Mouse (Mus musculus) urinary bladder, postnatal 4 days (tissue): ENCODE measurements around the gene Mr1.
"Not testable (repeated sequence)": the region's sequence is repeated elsewhere in the genome, so short reads cannot be mapped to it uniquely, and the experiment has no call there.

Experiments
- DNase-seq, 2 experiments: peaks; one replicate each; pipeline ENCODE4 v3.0.0; 2021 to 2022; ENCODE audit warnings: low spot score in 2 of 2

Mr1 gene

DNA sequence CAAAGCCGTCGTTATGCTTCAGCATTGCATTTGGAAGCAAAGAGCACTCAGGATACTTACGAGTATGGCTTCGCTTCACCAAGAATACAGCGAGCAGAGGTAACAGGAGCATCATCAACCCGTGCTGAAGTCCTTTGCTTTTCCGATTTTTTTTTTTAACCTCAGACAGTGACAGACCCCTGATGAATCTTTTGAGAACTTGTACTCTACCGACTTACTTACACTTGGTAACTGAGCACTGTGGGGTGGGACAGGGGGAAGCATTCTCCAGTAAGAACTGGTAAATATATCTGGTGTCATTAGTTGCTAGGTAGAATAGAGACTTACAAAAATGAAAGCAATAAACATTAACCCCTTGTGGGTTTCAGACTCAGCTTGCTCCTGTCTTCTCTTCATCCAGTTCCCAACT lies at the start of gene Mr1:
Gene Mr1 (minus strand): TSS at position 243 of the 409 bp plus-strand sequence.
- DNase-seq = no peak

DNA sequence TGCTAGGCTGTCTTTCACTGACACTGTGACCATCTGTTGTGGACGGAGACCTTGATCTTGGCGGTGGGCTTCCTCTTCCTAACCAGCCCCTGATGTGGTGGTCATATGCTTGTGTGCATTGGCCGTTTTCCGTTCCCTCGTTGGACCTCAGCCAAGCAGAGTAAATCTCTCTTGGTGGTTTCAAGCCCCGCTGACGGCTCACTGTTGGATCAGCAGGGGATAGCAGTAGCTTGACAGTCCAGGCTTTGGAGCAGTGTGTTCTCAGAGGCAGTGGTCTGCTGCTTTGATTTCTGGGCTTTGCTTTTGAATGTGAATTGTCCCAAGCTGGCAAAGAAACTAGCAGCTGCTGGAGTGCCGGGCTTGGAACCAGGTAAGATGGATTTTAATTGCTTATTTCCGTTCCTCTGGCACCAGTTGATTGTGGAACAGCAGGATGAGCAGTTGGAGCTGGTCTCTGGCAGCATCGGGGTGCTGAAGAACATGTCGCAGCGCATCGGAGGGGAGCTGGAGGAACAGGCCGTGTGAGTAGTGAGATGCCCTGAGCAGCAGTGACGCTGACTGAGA lies 46.3 kb upstream of the Mr1 start:
- no peak for DNase-seq

DNA sequence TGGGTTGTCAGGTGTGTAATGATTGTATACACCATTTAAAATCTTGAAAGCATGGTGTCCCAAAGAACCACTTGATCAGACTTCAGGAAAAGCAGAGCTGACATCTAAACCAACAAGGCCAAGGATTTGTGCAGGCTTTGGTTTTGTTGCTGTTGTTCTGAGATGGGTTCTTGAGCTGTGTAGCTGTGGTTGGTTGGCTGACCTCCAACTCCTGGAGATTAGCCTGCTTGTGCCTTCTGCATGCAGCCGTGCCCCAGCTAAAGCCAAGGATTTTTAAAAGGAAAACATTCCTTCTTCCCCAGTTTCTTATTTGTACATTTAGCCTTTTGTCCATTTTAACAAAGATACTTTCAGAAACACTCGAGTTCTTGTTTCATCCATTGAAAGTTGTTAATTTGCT lies 45.1 kb upstream of the Mr1 start:
- DNase-seq = no peak

DNA sequence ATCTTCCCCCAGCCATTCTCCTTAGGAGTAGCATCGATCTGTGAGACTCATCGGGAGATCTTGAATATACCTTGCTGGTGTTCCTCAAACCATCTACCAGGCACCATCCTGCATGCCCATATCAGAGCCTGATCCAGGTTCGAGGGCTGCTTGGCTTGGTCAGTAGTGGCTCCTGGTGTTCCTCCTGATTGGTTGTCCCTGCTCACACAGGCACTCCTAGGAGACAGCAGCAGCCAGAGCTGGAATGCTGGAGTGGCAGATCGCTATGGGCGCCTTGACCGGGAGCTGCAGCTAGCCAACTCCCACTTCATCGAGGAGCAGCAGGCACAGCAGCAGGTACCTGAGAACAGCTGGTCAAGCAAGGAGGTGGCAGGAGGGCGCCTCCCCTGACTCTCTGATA lies 44.6 kb upstream of the Mr1 start:
- DNase-seq = no peak

DNA sequence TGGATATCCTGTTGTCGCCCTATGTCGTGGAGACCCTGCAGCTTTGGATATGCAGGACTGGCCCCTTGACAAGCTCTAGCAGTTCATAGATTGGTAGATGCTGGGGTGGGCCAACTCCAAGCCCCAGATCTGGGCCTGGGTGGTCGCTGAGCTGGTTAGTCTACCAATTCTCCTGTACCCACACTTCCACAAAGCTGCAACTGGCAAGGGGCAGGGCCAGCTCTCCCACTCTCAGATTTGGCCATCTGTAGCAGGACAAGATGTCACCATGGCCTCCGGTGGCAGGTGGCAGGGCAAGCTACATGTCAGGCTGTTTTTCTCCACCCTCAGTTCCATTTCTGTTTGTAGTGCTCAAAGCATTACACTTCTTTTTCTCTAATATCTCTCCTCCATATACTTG lies 42.0 kb upstream of the Mr1 start:
- no peak for DNase-seq

DNA sequence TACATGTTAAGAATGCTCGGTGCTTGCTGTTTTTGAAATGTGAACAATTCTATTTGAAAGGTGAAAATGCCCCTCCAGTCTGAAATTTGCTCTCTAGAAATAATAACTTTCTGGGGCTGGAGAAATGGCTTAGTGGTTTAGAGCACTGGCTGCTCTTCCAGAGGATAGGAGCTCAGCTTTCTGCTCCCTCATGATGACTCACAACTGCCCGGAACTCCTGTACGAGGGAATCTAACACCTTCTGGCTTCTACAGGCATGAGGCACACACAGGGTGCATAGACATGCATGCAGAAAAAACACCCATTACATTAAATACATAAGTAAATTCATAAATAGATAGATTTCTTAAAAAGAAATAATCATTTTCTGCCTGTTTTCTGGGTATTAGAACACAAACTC lies 37.6 kb upstream of the Mr1 start:
- DNase-seq = no peak

DNA sequence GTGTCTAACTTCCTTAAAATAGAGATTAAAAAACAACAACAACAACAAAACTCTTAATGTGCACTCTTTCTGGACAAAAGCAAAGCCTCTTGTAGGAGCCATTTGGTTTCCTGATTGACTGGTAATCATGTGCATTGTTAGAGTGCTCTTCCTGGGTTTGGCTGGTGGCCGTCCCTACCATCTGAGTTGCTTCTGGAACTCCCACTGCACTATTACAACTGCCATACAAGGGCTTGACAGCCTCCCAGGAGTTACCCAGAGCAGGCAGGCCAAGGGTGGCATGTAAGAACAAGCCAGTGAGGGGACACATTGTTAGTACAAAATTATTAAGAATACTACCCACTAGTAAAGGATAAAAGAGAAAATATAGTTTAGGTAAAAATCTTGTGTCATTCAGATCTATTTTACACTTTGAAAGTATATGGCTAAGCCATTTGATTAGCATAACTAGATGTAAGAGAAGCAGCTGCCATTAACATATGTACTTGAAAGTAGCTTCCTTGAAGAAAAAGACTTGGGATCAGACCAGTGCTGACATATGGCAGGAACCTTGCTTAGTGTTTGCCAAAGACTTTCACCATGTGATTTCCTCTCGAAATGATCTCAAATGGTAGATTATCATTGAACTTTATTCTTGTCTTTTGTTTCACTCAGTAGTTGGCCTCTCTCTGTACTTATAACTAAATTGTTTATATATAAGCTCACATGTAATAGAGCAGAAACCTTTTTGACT lies 31.7 kb upstream of the Mr1 start:
- DNase-seq = no peak

DNA sequence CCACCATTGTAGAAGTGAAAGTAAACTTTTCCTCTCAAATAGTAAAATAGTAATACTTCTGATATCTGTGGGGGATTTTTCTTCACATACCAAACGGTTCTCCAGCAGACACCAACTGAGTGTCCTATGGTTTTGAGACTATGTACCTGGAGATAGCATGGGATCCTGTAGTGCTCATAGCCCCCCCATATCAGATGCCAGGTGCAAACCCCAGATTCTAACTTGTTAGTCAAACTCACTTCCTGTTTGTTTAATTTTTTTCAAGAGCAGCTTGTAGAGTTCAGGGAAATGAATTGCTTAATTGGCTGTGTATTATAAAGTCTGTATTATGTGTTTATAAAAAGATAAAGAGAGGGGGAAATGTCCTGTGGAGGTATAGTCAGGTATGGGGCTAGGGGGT lies 27.8 kb upstream of the Mr1 start:
- DNase-seq = no peak

DNA sequence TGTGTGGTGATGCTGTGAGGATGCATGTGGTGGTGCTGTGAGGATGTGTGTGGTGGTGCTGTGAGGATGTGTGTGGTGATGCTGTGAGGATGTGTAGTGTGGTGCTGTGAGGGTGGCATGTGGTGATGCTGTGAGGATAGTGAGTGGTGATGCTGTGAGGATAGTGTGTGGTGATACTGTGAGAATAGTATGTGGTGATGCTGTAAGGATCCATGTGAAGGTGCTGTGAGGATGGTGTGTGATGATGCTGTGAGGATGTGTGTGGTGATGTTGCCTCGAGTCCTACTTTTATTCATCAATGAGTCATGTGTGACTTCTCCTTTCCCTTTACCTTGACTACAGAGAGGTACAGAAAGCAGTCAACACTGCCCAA lies 27.0 kb upstream of the Mr1 start:
- not testable (repeated sequence) for DNase-seq

DNA sequence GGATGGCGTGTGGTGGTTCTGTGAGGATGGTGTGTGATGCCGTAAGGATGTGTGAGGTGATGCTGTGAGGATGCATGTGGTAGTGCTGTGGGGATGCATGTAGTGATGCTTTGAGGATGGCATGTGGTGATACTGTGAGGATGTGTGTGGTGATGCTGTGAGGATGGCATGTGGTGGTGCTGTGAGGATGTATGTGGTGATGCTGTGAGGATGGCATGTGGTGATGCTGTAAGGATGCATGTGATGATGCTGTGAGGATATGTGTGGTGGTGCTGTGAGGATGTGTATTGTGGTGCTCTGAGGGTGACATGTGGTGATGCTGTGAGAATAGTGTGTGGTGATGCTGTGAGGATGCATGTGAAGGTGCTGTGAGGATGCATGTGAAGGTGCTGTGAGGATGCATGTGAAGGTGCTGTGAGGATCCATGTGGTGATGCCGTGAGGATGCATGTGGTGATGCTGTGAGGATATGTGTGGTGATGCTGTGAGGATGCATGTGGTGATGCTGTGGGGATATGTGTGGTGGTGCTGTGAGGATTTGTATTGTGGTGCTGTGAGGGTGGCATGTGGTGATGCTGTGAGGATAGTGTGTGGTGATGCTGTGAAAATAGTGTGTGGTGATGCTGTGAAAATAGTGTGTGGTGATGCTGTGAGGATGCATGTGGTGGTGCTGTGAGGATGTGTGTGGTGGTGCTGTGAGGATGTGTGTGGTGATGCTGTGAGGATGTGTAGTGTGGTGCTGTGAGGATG lies 26.5 kb upstream of the Mr1 start:
- DNase-seq = no peak

DNA sequence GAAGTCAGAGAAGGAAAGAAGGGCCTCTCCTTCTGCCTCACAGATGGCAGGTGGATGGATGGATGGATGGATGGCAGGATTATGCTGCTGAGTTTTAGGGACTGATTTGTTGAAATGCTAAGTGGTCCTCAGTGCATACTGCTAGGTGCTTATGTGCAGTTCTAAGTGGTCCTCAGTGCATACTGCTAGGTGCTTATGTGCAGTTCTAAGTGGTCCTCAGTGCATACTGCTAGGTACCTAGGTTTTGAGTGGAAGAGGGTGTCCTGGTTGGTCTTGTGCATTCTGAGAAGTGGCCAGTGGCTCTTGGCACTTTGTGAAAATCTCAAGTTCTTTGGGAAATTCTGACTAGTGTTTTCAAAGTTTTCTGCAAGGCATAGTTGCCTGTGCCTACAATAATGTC lies 23.3 kb upstream of the Mr1 start:
- no peak for DNase-seq

DNA sequence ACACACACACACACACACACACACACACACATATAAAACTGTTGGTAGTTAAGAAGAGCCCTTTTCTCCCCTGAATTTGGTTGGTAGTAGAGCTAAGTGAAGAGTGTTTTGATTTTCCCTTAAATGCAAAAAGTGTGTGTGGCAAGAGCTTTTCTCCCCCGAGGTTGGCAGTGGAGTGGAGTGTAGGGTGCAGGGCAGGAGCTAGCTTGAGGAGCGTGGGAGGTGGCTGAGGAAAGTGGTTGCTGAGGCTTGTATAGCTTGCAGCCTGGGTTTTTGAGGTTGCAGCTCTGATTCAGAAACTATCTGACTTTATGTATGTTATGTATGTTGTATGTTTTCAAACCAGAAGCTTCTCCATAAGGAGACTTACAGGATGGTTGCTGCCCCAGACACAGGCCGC lies 20.8 kb upstream of the Mr1 start:
- DNase-seq = no peak

DNA sequence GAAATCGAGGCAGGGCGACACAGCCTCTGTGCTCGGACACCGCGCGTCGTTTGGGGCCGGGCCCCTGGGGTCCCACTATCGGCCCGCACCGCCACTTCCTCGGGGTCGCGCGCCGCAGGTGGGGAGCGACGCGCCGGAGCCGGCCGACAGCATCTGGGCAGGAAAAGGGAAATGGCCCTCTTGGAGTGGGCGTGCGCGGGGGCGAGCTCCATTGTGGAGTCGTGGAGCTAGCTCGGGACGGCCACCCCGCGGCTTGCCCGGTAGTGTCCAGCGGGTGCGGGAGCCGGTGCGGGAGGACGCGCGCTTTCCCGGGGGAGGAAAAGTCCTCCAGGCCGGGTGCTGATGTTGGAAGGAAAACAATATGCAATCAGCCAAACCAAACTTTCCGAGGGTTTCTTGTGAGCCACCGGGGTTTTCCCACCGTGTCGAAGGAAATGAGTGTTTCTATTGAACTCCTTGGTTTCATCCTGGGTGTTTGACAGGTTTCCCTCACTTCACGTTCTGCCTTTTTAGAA lies 12.4 kb upstream of the Mr1 start:
- DNase-seq = peak; percentile 47 to 71

DNA sequence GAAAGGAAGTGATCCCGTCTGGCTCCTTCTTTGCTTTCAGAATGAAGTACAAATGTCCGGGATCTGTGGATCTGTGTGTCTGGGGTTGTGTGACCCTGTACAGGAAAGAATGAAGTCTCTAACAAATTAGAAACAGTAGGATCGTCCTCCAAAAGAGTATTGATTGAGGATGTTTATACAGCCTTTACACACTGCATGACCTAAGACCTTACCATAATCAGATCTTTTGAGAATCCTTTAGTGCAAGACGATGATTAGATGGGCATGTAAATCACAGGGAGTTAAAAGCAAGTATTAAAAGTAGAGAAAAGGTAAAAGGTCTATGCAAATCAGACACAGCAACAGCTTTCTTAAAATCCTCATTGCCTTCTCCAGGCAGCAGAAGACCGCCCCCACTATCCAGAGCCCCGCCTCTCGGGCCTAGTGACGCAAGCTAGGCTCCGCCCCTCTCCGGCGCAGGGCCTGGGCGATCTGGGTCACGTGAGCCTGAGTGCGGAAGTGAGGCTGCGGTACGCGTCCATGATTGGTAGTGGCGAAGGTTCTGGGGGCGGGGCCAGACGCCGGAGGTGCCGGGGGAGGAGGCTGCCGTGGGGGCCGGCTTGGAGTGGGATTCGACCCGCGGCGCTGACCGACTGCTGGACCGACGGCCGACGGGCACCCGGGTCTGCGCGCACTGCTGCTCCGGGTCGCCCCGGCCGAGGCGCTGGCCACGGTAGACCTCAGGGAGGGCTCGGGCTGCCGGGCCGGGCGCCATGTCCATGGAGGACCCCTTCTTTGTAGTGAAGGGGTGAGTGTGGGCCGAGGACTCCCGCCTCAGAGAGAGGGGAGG lies 11.7 kb upstream of the Mr1 start, which contains the start of gene Stx6:
Gene Stx6 (plus strand): TSS at position 575 of the 829 bp plus-strand sequence.
- peak; percentile 96 to 99 for DNase-seq

DNA sequence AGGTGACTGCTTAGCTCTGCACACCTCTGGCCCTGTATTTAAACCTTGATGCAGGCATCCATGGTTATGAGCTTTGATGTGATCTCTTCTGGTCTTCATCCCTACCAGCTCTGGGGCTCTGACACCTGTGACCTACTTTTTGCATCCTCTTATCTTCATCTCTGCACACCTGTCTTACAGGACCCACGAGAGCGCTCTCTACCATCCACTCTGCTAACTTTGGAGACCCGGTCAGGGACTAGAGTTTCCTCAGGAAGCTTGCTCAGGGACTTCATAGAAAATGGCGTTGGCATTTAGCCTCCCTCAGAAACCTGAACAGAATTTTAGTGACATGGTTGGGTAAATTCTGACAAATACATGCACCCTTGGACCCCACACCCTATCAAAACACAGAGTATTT lies 7.3 kb upstream of the Mr1 start:
- DNase-seq = no peak

DNA sequence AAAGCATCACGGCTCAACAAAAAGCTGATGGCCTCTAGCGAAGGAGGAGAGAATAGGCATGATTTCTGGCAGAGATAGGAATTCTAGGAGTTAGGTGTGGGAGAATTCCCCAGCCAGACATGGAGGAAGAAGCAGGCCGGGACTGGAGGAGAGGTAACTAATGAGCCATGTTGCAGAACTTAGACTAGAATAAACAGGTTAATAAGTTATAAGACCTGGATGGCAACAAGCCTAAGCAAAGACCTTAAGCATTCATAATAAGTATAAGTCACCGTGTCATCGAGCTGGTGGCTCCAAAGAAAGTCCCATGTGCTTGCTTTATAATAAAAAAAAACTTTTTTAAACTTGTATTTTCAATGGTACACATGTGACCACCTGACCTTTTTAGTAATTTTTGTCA lies 4.2 kb upstream of the Mr1 start:
- no peak for DNase-seq

DNA sequence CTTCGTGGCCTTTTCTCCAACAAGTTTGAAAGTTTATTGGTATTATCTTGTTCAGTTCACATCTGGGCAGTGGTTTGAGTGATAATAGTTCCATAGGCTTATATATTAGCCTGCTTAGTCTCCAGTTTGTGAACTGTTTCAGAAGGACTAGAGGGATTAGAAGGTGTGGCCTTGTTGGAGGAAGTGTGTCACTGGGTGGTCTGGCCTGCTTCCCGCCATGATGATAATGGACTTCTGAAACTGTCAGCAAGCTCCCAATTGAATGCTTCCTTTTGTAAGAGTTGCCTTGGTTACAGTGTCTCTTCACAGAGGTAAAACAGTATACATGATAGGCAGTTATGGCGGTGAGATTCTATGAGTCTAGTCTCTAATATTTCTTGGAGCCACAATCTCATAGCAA lies 2.8 kb upstream of the Mr1 start:
- DNase-seq = no peak

DNA sequence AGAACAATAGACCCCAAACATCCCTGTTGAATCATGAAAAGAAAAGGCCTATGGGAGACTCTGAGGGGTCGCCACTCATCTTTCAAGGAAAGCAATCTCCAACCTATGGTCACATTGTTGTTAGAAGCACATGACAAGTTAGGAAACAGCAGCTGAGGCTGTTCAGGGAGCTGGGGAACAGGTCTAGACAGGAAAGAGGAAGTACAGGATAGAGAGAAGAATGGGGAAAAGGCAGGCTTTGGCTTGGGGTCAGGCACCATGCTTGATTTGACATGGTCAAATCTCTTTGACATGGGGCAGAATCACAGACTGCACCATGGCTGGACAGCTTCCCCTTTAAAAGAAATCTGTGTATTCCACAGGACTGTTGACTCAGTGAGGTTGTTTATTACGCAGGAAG lies 614 bp upstream of the Mr1 start:
- no peak for DNase-seq

DNA sequence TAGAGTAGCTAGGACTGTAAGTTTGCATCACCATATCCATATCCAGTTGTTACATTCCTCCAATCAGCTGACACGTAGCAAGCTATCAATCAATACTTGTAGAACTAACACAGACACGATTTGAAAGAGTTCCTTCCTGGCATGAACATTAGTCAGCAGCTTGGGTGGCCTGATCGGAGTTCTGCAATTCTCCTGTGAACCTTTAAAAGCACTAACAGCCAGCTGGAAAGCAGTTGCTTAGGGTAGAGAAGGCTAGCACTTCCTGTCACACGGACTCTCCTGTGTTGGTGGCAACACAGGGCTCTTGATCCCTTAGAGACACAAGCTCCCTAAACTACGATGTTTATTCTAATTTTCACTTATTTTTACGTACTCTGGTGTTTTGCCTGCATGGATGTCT lies 994 bp downstream of the Mr1 start:
- no peak for DNase-seq

DNA sequence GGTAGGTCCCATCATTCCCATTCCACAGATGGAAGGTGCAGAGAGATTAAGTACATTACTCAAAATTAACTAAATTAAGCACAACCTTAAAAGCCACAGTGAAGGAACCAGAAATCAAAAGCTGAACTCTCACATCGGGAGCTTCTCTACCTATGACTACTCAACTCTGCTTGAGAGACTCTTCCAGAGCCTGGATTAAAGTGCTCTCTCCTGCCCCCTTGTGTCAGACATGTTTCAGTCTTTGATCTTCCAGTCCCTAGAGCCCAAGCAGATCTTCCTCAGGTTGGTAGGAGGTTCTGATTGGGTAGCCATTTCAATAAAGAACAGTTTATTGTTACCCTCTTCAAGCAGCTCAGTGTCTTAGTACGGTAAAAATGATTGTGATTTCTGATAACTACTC lies 6.5 kb downstream of the Mr1 start:
- DNase-seq = no peak

DNA sequence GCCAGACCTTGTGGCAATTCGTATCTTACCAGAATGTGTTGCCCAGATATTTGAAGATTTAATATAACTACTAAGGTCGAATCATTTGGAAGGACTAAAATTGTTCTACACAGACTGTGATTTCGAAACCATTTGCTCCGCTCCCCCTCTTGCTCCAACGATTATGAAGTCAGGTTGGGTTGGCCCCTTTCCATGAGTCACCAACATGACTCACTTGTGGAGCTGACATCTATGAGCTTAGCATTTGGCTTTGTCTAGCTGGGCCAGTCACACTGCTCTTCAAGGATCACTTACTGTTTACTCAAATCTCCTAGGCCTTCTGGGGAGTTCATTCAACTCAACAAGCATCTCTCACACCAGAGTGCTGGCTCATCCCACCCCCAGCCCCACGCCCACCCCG lies 7.8 kb downstream of the Mr1 start:
- DNase-seq = peak; percentile 31 to 60

DNA sequence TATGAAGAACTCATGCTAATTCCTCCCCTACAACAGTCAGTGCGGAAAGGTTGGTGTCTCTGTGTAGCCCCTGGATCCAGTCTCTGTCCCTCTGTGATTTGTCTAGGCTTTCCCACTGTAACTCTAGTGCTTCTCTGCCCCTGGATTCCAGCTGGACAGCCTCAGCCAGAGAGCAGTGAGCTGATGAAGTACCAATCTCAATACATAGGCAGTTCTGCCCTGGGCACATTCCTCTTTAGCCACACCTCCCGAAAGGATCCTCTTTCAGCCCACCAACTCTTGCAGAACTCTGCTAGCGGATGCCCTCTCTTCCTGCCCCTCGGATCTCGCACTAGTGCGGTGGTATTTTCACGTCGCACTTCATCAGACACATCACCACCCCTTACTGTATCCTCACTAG lies 11.7 kb downstream of the Mr1 start:
- DNase-seq = no peak
